Mouse (Mus musculus) cerebellum, adult 2 months (tissue): ENCODE results near the gene Med15.
"Not testable (repeated sequence)": the region's sequence is repeated elsewhere in the genome, so short reads cannot be mapped to it uniquely, and the experiment has no call there.

ENCODE experiments used
- CTCF ChIP-seq: fragments of 200-500 bp; IDR thresholded peaks from 2 replicates; pipeline ENCODE4 v1.5.1; 2011; ENCODE audit warnings: low read depth, mild to moderate bottlenecking, control low read depth, low read length, moderate library complexity, borderline replicate concordance; ENCODE audit not compliant: insufficient read depth
- POLR2A ChIP-seq: fragments of 200-500 bp; IDR thresholded peaks from 2 replicates; pipeline ENCODE4 v1.6.1; 2011; ENCODE audit warnings: low read length, control low read depth, borderline replicate concordance; ENCODE audit not compliant: insufficient read depth

DNA sequence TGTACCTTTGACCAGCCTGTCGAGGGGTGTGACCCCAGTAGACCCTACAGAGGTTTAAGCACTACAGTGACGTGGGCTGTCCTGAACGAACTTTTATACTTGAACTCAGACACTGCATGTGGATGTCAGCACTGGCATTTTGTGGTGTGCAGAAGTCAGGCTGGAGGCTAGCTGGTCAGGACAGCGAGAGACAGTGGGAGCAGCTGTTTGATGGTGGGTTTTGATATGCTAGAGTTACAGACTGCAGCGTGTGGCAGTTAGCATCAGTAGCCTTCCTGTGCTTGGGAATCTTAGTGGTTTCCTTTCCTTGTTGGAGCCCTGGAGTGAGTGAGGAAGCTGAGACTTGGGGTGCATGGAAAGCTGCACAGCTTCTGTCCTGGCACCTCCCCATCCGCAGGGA lies 2.2 kb upstream of the Med15 start:
- not testable (repeated sequence) for TF ChIP-seq CTCF, POLR2A
